Mouse (Mus musculus) hindbrain, embryonic 11.5 days (tissue): ENCODE results near the gene Mt3. TPM values are rescaled to one million over a fixed set of nuclear protein-coding genes. Genes with fewer than 3 reads are reported as not detected.

Experiments used
- ATAC-seq: fragments of 200-750 bp; cut with Nextera tagmentation; 2 replicates; pipeline ENCODE4 v1.8.0; 2017; ENCODE audit warnings: mild to moderate bottlenecking, moderate TSS enrichment, moderate library complexity; ENCODE audit not compliant: low FRiP score
- DNase-seq: peaks from one replicate; pipeline ENCODE4 v3.0.0-alpha.2; 2015; ENCODE audit warnings: low spot score
- H3K27ac ChIP-seq: fragments of 300-500 bp; sonication (generic); 2 replicates; pipeline ENCODE4 v1.5.1; 2014; ENCODE audit warnings: mild to moderate bottlenecking, low read depth, low read length
- H3K27me3 ChIP-seq: fragments of 300-500 bp; sonication (generic); 2 replicates; pipeline ENCODE4 v1.6.1; 2014; ENCODE audit warnings: mild to moderate bottlenecking, low read length, moderate library complexity, mixed read lengths; ENCODE audit not compliant: control insufficient read depth, insufficient read depth
- H3K36me3 ChIP-seq: fragments of 300-500 bp; sonication (generic); 2 replicates; pipeline ENCODE4 v1.6.1; 2014; ENCODE audit warnings: mild to moderate bottlenecking, low read length, moderate library complexity, mixed read lengths; ENCODE audit not compliant: control insufficient read depth, insufficient read depth
- H3K4me1 ChIP-seq: fragments of 300-500 bp; sonication (generic); replicated peaks from 2 replicates; pipeline ENCODE4 v1.6.1; 2014; ENCODE audit warnings: low read length, mixed read lengths; ENCODE audit not compliant: control insufficient read depth, insufficient read depth
- H3K4me2 ChIP-seq: fragments of 300-500 bp; sonication (generic); replicated peaks from 2 replicates; pipeline ENCODE4 v1.6.1; 2014; ENCODE audit warnings: mild to moderate bottlenecking, low read depth, low read length
- H3K4me3 ChIP-seq: fragments of 300-500 bp; sonication (generic); 2 replicates; pipeline ENCODE4 v1.5.1; 2014; ENCODE audit warnings: low read depth, low read length
- H3K9ac ChIP-seq: fragments of 300-500 bp; sonication (generic); 2 replicates; pipeline ENCODE4 v1.6.1; 2014; ENCODE audit warnings: low read depth, low read length
- H3K9me3 ChIP-seq: fragments of 300-500 bp; sonication (generic); 2 replicates; pipeline ENCODE4 v1.6.1; 2016; ENCODE audit warnings: low read length; ENCODE audit not compliant: control insufficient read depth
- whole genome bisulfite sequencing: fragments of 180-500 bp; shearing (Covaris S2); extraction: QIAGEN DNeasy Blood & Tissue Kit; methylation state at CpG from one replicate; pipeline ENCODE4 v1.1.7; 2014; 5-methylcytosine and 5-hydroxymethylcytosine counted together
- polyA plus RNA-seq: library from polyadenylated mRNA; unstranded; fragments of >200 nt; fragmentation: Nextera tagmentation; extraction: Ambion mirVana; gene quantifications from 2 replicates; pipeline ENCODE4 v1.2.1, GENCODE M21; 2014

The Mt3 gene
- polyA plus RNA-seq, 1 experiment from 2014 or later, result 13.6 TPM

- H3K4me1 ChIP-seq, result no peaks in the 10 kb centered on the region; the same call in 1 of the 2 replicates
- no peak overlapping the region for H3K4me2 ChIP-seq
- H3K9me3 ChIP-seq, result no peaks in the 10 kb centered on the region
- peak; percentile 5 for DNase-seq
- H3K27me3 ChIP-seq, result peaks cover 59% of the 10 kb centered on the region
- H3K36me3 ChIP-seq, result no peaks in the 10 kb centered on the region
- H3K27ac ChIP-seq, result no peak overlapping the region
- H3K4me3 ChIP-seq, result no peak overlapping the region
- no peak for ATAC-seq
- WGBS, result 68% methylated on average over 6 of the region's 6 CpGs
- no peak overlapping the region for H3K9ac ChIP-seq
Measured at GRCm38 (mm10) chr8:94185791-94186190, 33.4 kb downstream of the Mt3 start.

DNA sequence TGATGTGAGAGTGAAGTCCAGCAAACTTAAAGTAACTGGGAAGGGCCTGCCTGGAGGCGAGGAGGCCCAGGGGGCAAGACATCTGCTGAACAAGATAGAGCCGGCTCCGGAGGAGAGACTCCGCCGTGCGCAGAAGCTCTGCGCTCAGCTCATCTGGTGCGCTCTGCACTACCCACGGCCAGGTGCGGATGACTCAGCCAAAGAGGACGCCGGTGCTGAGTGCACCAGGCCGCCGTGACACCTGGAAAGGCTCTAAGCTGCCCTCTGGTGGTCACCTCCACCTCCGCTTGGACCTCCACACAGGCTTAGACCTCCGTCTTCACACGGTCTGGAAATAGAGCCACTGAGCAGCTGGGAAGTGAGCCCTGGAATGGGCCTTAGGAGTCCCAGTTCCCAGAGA is 34.1 kb downstream of the Mt3 start:
- DNase-seq, result peak; percentile 68
- Histone ChIP-seq H3K4me2 (0 out of 2 replicates have a peak overlapping the region, but pooled peaks have one; percentile 5), H3K27ac (no peak overlapping the region), H3K9me3 (no peaks in the 10 kb centered on the region), H3K4me3 (no peak overlapping the region), H3K27me3 (peaks cover 57% of the 10 kb centered on the region), H3K4me1 (peaks cover 3% of the 10 kb centered on the region; the same call in 1 of the 2 replicates), H3K36me3 (no peaks in the 10 kb centered on the region), H3K9ac (no peak overlapping the region)
- peak; percentile 44 for ATAC-seq
- WGBS, result 7% methylated on average over 17 of the region's 17 CpGs

DNA sequence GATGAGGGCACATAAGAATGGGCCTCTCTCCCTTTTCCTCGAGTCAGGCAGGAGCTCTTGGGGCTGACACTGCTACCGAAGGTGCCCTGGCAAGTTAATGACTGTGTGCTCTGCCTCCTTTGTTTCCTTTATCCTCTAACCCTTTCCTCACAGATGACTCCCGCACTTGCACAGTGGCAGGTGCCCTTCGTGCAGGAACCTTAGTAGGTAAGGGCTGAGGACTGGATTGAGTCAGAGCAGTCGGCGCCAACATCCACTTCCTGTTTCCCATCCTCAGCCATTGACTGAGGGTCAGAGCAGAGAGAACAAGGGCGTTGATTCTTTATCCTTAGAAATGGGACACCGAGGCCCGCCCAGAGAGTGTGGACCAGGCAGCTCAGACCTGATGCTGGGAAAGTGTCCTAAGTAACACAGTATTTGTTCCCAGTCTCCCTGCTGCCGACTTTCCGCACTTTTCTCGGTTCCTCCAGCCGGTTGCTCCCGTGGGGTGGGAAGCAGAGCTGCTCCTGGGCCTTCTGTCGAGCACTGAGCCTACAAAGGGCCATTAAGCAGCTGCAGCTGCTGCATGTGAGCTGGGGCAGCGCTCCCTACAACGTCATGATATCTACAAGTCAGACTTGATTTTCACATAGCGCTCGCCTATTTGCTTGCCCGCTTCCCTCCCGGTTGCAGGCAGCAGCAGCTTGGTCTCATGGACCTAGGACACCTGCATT is 35.0 kb downstream of the Mt3 start:
- no peaks in the 10 kb centered on the region for H3K9me3 ChIP-seq
- DNase-seq, result peak; percentile 41
- no peak overlapping the region for H3K9ac ChIP-seq
- no peak overlapping the region for H3K4me2 ChIP-seq
- no peak overlapping the region for H3K4me3 ChIP-seq
- peaks cover 3% of the 10 kb centered on the region; the same call in 1 of the 2 replicates for H3K4me1 ChIP-seq
- no peaks in the 10 kb centered on the region for H3K36me3 ChIP-seq
- no peak for ATAC-seq
- peaks cover 49% of the 10 kb centered on the region for H3K27me3 ChIP-seq
- no peak overlapping the region for H3K27ac ChIP-seq
- 29% methylated on average over 21 of the region's 21 CpGs for WGBS

DNA sequence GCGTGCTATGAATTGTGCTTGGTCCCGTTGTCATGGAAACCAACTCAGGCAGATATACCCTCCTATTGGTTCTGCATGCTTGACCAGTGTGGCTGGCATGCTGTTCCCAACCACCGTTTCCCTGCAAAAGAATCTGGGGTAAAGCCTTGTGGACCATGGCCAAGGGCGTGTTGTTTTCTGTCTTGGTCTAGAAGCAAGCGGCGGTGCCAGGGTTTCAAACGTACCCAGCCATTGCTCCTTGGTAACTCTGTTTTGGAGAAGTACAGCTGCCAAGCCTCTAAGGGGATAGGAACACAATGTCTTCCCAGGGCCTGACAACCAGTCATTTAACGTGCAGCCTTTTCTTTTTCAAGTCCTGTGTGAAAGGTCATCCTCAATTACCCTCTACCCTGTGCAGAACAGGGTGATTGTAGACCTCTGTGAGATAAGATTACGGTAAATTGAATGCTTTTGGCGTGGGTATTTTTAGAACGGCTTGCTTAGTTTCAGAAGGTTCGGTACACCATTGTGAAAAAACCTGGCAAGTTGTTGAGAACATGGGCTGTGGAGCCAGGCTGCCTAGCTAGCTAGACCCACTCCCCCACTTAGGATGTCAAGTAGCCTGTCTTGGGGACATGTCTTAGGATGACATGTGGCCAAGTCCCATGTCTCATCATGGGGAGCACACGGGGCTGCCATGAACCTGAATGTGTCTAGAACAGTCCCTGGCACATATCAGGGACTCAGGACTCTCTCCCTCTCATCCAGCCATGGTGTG is 37.0 kb downstream of the Mt3 start:
- no peak for ATAC-seq
- H3K4me3 ChIP-seq, result no peak overlapping the region
- H3K4me2 ChIP-seq, result no peak overlapping the region
- DNase-seq, result peak; percentile 5
- H3K27ac ChIP-seq, result no peak overlapping the region
- no peaks in the 10 kb centered on the region for H3K9me3 ChIP-seq
- peaks cover 3% of the 10 kb centered on the region; the same call in 1 of the 2 replicates for H3K4me1 ChIP-seq
- no peaks in the 10 kb centered on the region for H3K36me3 ChIP-seq
- H3K27me3 ChIP-seq, result peaks cover 29% of the 10 kb centered on the region
- H3K9ac ChIP-seq, result no peak overlapping the region
- WGBS, result 68% methylated on average over 13 of the region's 13 CpGs

GRCm38 (mm10) chr8:94191101-94191691 is 38.8 kb downstream of the Mt3 start:
- WGBS, result 23% methylated on average over 21 of the region's 21 CpGs
- Histone ChIP-seq H3K36me3 (no peaks in the 10 kb centered on the region), H3K27me3 (peaks cover 15% of the 10 kb centered on the region), H3K9me3 (no peaks in the 10 kb centered on the region), H3K4me2 (peak overlapping the region; percentile 21), H3K4me3 (peak overlapping the region; percentile 22), H3K27ac (no peak overlapping the region), H3K9ac (no peak overlapping the region), H3K4me1 (peaks cover 3% of the 10 kb centered on the region; the same call in 1 of the 2 replicates)
- no peak for ATAC-seq
- peak; percentile 53 for DNase-seq

DNA sequence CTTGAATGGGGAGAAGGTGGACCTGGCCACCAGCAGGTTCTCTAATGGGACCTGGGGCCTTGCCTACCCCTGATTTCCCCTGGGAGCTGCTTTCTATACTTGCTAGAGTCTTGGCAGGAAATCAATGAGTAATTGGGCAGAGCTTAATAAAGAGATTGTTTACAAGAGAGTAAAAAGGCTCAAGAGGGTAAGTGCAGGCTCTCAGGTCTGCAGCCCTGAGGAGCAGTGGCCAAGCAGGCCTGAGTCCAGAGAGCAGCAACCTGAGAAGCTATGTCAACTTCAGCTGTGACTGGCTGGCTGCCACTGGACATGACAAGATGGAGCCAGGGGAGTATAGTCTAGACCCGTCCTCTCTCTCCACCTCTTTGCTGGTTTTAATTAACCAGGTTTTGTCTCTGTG is 40.5 kb downstream of the Mt3 start:
- ATAC-seq (no peak), DNase-seq (no peak)
- no peak overlapping the region for H3K9ac ChIP-seq
- no peaks in the 10 kb centered on the region for H3K9me3 ChIP-seq
- no peaks in the 10 kb centered on the region for H3K36me3 ChIP-seq
- H3K4me2 ChIP-seq, result no peak overlapping the region
- H3K27me3 ChIP-seq, result peaks cover 2% of the 10 kb centered on the region; the same call in 1 of the 2 replicates
- peaks cover 3% of the 10 kb centered on the region; the same call in 1 of the 2 replicates for H3K4me1 ChIP-seq
- WGBS, result 67% methylated on average over 1 of the region's 1 CpGs
- H3K4me3 ChIP-seq, result no peak overlapping the region
- H3K27ac ChIP-seq, result no peak overlapping the region

DNA sequence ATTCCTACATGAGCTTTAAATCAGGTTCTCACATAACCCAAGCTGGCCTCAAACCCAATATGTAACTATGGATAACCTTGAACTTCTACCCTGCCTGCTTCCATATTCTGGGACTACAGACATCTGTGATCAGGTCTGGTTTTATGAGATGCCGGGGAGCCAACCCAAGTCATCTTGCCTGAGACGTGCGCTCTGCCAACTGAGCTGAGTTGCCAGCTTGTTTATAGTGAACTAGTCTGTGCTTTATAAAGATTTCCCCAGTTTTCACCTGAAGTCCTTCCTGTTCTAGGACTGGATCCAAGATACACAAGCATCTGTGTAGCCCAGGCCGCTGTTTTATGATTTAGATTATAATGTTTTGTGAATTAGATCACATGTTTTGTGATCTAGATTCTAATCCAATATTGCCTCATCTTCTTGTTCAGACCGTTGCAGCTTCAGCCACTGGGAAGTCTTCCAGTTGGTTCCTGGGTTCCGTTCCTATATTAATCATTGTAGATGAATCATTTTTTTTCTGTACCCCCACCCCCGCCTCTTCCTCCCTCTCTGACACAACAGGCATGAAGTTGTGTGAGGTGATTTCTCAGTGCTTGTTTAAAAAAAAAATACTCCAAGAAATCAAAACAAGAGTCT is 42.3 kb downstream of the Mt3 start:
- no peak overlapping the region for H3K4me3 ChIP-seq
- 92% methylated on average over 7 of the region's 7 CpGs for WGBS
- no peaks in the 10 kb centered on the region for H3K36me3 ChIP-seq
- H3K9me3 ChIP-seq, result no peaks in the 10 kb centered on the region
- H3K27ac ChIP-seq, result no peak overlapping the region
- no peak for ATAC-seq
- peaks cover 3% of the 10 kb centered on the region; the same call in 1 of the 2 replicates for H3K4me1 ChIP-seq
- no peak for DNase-seq
- no peak overlapping the region for H3K4me2 ChIP-seq
- no peaks in the 10 kb centered on the region; the same call in 1 of the 2 replicates for H3K27me3 ChIP-seq
- H3K9ac ChIP-seq, result no peak overlapping the region

DNA sequence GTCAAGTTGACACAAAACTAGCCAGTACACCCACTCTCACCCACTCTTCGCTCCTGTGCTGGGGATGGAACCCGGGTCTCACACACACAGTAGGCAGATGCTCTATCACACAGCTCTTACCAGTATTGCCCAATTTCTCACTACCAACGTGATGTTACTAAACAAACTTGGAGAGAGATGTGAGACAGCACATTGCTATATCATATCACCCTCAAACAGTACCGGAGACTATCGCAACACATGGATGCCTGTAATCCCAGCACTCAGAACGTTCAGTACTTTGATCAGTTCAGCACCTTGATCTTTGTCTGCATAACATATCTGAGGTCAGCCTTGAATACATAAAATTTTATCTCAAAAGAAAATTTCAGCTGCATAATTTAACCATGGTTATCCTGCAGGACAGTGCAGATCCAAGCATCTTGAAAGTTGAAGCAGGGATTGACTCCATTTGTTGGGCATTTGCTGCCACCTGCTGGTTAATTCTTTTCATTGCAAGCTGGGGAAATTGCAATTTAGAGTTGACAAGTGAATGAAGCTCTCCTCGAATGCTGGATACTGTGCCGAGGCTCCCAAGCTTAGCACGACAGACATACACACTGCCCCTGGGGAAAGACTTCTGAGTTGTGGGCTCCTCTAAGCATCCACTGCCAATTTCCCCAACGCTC is 46.9 kb downstream of the Mt3 start:
- H3K27me3 ChIP-seq, result no peaks in the 10 kb centered on the region
- ATAC-seq (0 out of 2 replicates have a peak, but pooled peaks have one; percentile 12), DNase-seq (peak; percentile 88)
- no peaks in the 10 kb centered on the region for H3K9me3 ChIP-seq
- H3K4me3 ChIP-seq, result no peak overlapping the region
- 45% methylated on average over 10 of the region's 10 CpGs for WGBS
- H3K4me2 ChIP-seq, result 0 out of 2 replicates have a peak overlapping the region, but pooled peaks have one; percentile 11
- no peaks in the 10 kb centered on the region for H3K36me3 ChIP-seq
- H3K27ac ChIP-seq, result no peak overlapping the region
- no peak overlapping the region for H3K9ac ChIP-seq
- H3K4me1 ChIP-seq, result no peaks in the 10 kb centered on the region
